Mouse (Mus musculus) midbrain, embryonic 11.5 days (tissue): ENCODE data around the gene Olfr323. TPM values are rescaled to one million over a fixed set of nuclear protein-coding genes. Genes with fewer than 3 reads are reported as not detected.

ENCODE experiments used
- ATAC-seq: fragments of 200-750 bp; cut with Nextera tagmentation; 2 replicates; pipeline ENCODE4 v1.8.0; 2017; ENCODE audit warnings: moderate TSS enrichment, moderate library complexity; ENCODE audit not compliant: low FRiP score
- DNase-seq: peaks from one replicate; pipeline ENCODE4 v3.0.0; 2015; ENCODE audit warnings: low spot score; ENCODE audit errors: missing footprints
- H3K27ac ChIP-seq: fragments of 300-500 bp; sonication (generic); 2 replicates; pipeline ENCODE4 v1.5.1; 2014; ENCODE audit warnings: low read depth, low read length
- H3K27me3 ChIP-seq: fragments of 300-500 bp; sonication (generic); 2 replicates; pipeline ENCODE4 v1.6.1; 2014; ENCODE audit warnings: mild to moderate bottlenecking, low read length, moderate library complexity, mixed read lengths; ENCODE audit not compliant: control insufficient read depth, insufficient read depth
- H3K36me3 ChIP-seq: fragments of 300-500 bp; sonication (generic); 2 replicates; pipeline ENCODE4 v1.6.1; 2014; ENCODE audit warnings: mild to moderate bottlenecking, low read length, moderate library complexity, mixed read lengths; ENCODE audit not compliant: control insufficient read depth, insufficient read depth
- H3K4me1 ChIP-seq: fragments of 300-500 bp; sonication (generic); 2 replicates; pipeline ENCODE4 v1.6.1; 2014; ENCODE audit warnings: low read length; ENCODE audit not compliant: control insufficient read depth, insufficient read depth
- H3K4me2 ChIP-seq: fragments of 300-500 bp; sonication (generic); 2 replicates; pipeline ENCODE4 v1.6.1; 2014; ENCODE audit warnings: mild to moderate bottlenecking, moderate library complexity
- H3K4me3 ChIP-seq: fragments of 300-500 bp; sonication (generic); 2 replicates; pipeline ENCODE4 v1.5.1; 2014; ENCODE audit warnings: low read depth, low read length
- H3K9ac ChIP-seq: fragments of 300-500 bp; sonication (generic); 2 replicates; pipeline ENCODE4 v1.6.1; 2014; ENCODE audit warnings: low read length
- H3K9me3 ChIP-seq: fragments of 300-500 bp; sonication (generic); 2 replicates; pipeline ENCODE4 v1.6.1; 2016; ENCODE audit warnings: low read length; ENCODE audit not compliant: control insufficient read depth
- WGBS: fragments of 180-500 bp; shearing (Covaris S2); extraction: QIAGEN DNeasy Blood & Tissue Kit; methylation state at CpG from one replicate; pipeline ENCODE4 v1.1.7; 2014; 5-methylcytosine and 5-hydroxymethylcytosine counted together
- polyA plus RNA-seq: library from polyadenylated mRNA; unstranded; fragments of >200 nt; fragmentation: Nextera tagmentation; extraction: Ambion mirVana; gene quantifications from 2 replicates; pipeline ENCODE4 v1.2.1, GENCODE M21; 2014

Olfr323 gene
- polyA plus RNA-seq, 1 experiment from 2014 or later: not detected

- Histone ChIP-seq H3K4me3 (no peak overlapping the region), H3K9ac (no peak overlapping the region), H3K27me3 (no peaks in the 10 kb centered on the region), H3K4me1 (no peaks in the 10 kb centered on the region), H3K27ac (no peak overlapping the region), H3K36me3 (no peaks in the 10 kb centered on the region), H3K4me2 (no peak overlapping the region), H3K9me3 (no peaks in the 10 kb centered on the region)
- DNase-seq (peak; percentile 85), ATAC-seq (no peak)
- 75% methylated on average over 7 of the region's 7 CpGs for WGBS
These were observed 42.4 kb downstream of the Olfr323 start for GRCm38 (mm10) chr11:58587898-58588348.

- H3K4me2 ChIP-seq: no peak overlapping the region
- H3K9ac ChIP-seq: no peak overlapping the region
- H3K9me3 ChIP-seq: no peaks in the 10 kb centered on the region
- no peak overlapping the region for H3K27ac ChIP-seq
- H3K4me1 ChIP-seq: no peaks in the 10 kb centered on the region
- DNase-seq (peak; percentile 62), ATAC-seq (no peak)
- no peaks in the 10 kb centered on the region for H3K27me3 ChIP-seq
- H3K4me3 ChIP-seq: no peak overlapping the region
- H3K36me3 ChIP-seq: no peaks in the 10 kb centered on the region
- WGBS: 86% methylated on average over 8 of the region's 8 CpGs
These were observed 51.7 kb downstream of the Olfr323 start for GRCm38 (mm10) chr11:58578636-58579035.

GRCm38 (mm10) chr11:58577430-58577829 lies 52.9 kb downstream of the Olfr323 start, which contains the start of gene Olfr325:
Olfr325 (plus strand) TSS chr11:58577730.
- Histone ChIP-seq H3K4me2 (no peak within 1 kb of the TSS), H3K4me3 (no peak within 1 kb of the TSS), H3K9me3 (no peaks in the 10 kb centered on the region), H3K9ac (no peak within 1 kb of the TSS), H3K4me1 (no peaks in the 10 kb centered on the region), H3K27me3 (no peaks in the 10 kb centered on the region), H3K36me3 (no peaks in the 10 kb centered on the region), H3K27ac (no peak within 1 kb of the TSS)
- ATAC-seq (no peak), DNase-seq (peak; percentile 17)
- 84% methylated on average over 1 of the region's 1 CpGs for WGBS

Other genes starting within 250 kb of the Olfr323 start
- not detected in 2 replicates for gene 1810065E05Rik, start 209.4 kb downstream of the Olfr323 start, polyA plus RNA-seq
- not detected in 2 replicates for gene Gm12253, start 197.9 kb downstream of the Olfr323 start, polyA plus RNA-seq
- not detected in 2 replicates for gene Lypd9, start 177.6 kb downstream of the Olfr323 start, polyA plus RNA-seq
- gene Olfr30, start 168.2 kb downstream of the Olfr323 start, polyA plus RNA-seq: not detected in 2 replicates
- gene Olfr332, start 137.9 kb downstream of the Olfr323 start, polyA plus RNA-seq: not detected in 2 replicates
- not detected in 2 replicates for gene Olfr331, start 127.9 kb downstream of the Olfr323 start, polyA plus RNA-seq
- not detected in 2 replicates for gene Olfr330, start 95.7 kb downstream of the Olfr323 start, polyA plus RNA-seq
- not detected in 2 replicates for gene Olfr329-ps, start 84.1 kb downstream of the Olfr323 start, polyA plus RNA-seq
- gene Olfr328, start 74.9 kb downstream of the Olfr323 start, polyA plus RNA-seq: 0.04 TPM in 1 of 2 replicates, not detected in the other
- gene Olfr224, start 59.9 kb downstream of the Olfr323 start, polyA plus RNA-seq: not detected in 2 replicates
- not detected in 2 replicates for gene Olfr325, start 52.8 kb downstream of the Olfr323 start, polyA plus RNA-seq
- not detected in 2 replicates for gene Olfr324, start 35.4 kb downstream of the Olfr323 start, polyA plus RNA-seq
- gene 2210407C18Rik, start 14.4 kb downstream of the Olfr323 start, polyA plus RNA-seq: not detected in 2 replicates
- gene Trim58, start 10.0 kb upstream of the Olfr323 start, polyA plus RNA-seq: 0.10 and 0.63 TPM in 2 replicates
- gene Olfr322, start 28.3 kb upstream of the Olfr323 start, polyA plus RNA-seq: 0.07 TPM in 1 of 2 replicates, not detected in the other
- not detected in 2 replicates for gene Olfr320, start 50.6 kb upstream of the Olfr323 start, polyA plus RNA-seq
- gene Olfr319, start 68.7 kb upstream of the Olfr323 start, polyA plus RNA-seq: not detected in 2 replicates
- not detected in 2 replicates for gene Olfr318, start 93.5 kb upstream of the Olfr323 start, polyA plus RNA-seq
- gene Olfr317, start 108.7 kb upstream of the Olfr323 start, polyA plus RNA-seq: 0.04 and 0.15 TPM in 2 replicates
- gene Olfr316, start 122.2 kb upstream of the Olfr323 start, polyA plus RNA-seq: not detected in 2 replicates
- not detected in 2 replicates for gene Olfr315, start 142.7 kb upstream of the Olfr323 start, polyA plus RNA-seq
- not detected in 2 replicates for gene Olfr314, start 152.5 kb upstream of the Olfr323 start, polyA plus RNA-seq
- 3.6 and 5.4 TPM in 2 replicates for gene Fam183b, start 171.5 kb upstream of the Olfr323 start, polyA plus RNA-seq
- gene Olfr313, start 184.5 kb upstream of the Olfr323 start, polyA plus RNA-seq: not detected in 2 replicates
- not detected in 2 replicates for gene Olfr312, start 198.7 kb upstream of the Olfr323 start, polyA plus RNA-seq
- gene Olfr311, start 208.8 kb upstream of the Olfr323 start, polyA plus RNA-seq: not detected in 2 replicates
- 15.6 and 16.9 TPM in 2 replicates for gene Gm12258, start 216.7 kb upstream of the Olfr323 start, polyA plus RNA-seq
- 13.4 and 13.6 TPM in 2 replicates for gene 2810021J22Rik, start 236.7 kb upstream of the Olfr323 start, polyA plus RNA-seq